Mouse (Mus musculus): Measurements from ENCODE around the gene Ear14. TPM values are rescaled to one million over a fixed set of nuclear protein-coding genes. Genes with fewer than 3 reads are reported as not detected.
"Not testable (repeated sequence)": the region's sequence is repeated elsewhere in the genome, so short reads cannot be mapped to it uniquely, and the experiment has no call there.

The Ear14 gene
- polyA plus RNA-seq, 1 experiment, result not detected

GRCm38 (mm10) chr14:51247736-51248135 is 44.5 kb downstream of the Ear14 start:
- Histone ChIP-seq H3K36me3 (ENCODE audit: control insufficient read depth, insufficient read depth) (no peaks in the 10 kb centered on the region), H3K27me3 (ENCODE audit: control insufficient read depth, insufficient read depth, insufficient read length) (no peaks in the 10 kb centered on the region), H3K79me2 (ENCODE audit: control insufficient read depth, insufficient read depth) (no peaks in the 10 kb centered on the region), H3K79me3 (ENCODE audit: low read depth) (no peaks in the 10 kb centered on the region), H3ac (ENCODE audit: control insufficient read depth, insufficient read length, low read depth) (no peak overlapping the region), H3K4me3 (ENCODE audit: insufficient read depth, poor library complexity, severe bottlenecking) (no peak overlapping the region)
- no peak for TF ChIP-seq USF1 (IDR thresholded peaks at IDR 0.05; ENCODE audit: low read depth)
- TF ChIP-seq CTCF (IDR thresholded peaks at IDR 0.05; ENCODE audit: control insufficient read depth, insufficient read depth, insufficient read length), result no peak
- no peak for TF ChIP-seq MYOD1 (IDR thresholded peaks at IDR 0.05; ENCODE audit: control insufficient read depth, insufficient read length, low read depth)
- TF ChIP-seq MAX (IDR thresholded peaks at IDR 0.05), result no peak
- TF ChIP-seq FOSL1 (IDR thresholded peaks at IDR 0.05; ENCODE audit: insufficient read depth, low read length, poor library complexity, severe bottlenecking), result no peak
- no peak for TF ChIP-seq CEBPB (IDR thresholded peaks at IDR 0.05; ENCODE audit: low read depth)
- no peak for TF ChIP-seq MYOG (IDR thresholded peaks at IDR 0.05; ENCODE audit: control insufficient read depth, extremely low read depth, insufficient read length)

GRCm38 (mm10) chr14:51250348-51250747 is 47.2 kb downstream of the Ear14 start:
- Histone ChIP-seq H3K79me3 (ENCODE audit: low read depth) (no peaks in the 10 kb centered on the region), H3K36me3 (ENCODE audit: control insufficient read depth, insufficient read depth) (no peaks in the 10 kb centered on the region), H3K79me2 (ENCODE audit: control insufficient read depth, insufficient read depth) (no peaks in the 10 kb centered on the region), H3K27me3 (ENCODE audit: control insufficient read depth, insufficient read depth, insufficient read length) (no peaks in the 10 kb centered on the region), H3K4me3 (ENCODE audit: insufficient read depth, poor library complexity, severe bottlenecking) (no peak overlapping the region), H3ac (ENCODE audit: control insufficient read depth, insufficient read length, low read depth) (no peak overlapping the region)
- no peak for TF ChIP-seq CTCF (IDR thresholded peaks at IDR 0.05; ENCODE audit: control insufficient read depth, insufficient read depth, insufficient read length)
- no peak for TF ChIP-seq MAX (IDR thresholded peaks at IDR 0.05)
- no peak for TF ChIP-seq CEBPB (IDR thresholded peaks at IDR 0.05; ENCODE audit: low read depth)
- TF ChIP-seq MYOD1 (IDR thresholded peaks at IDR 0.05; ENCODE audit: control insufficient read depth, insufficient read length, low read depth), result no peak
- TF ChIP-seq USF1 (IDR thresholded peaks at IDR 0.05; ENCODE audit: low read depth), result no peak
- TF ChIP-seq FOSL1 (IDR thresholded peaks at IDR 0.05; ENCODE audit: insufficient read depth, low read length, poor library complexity, severe bottlenecking), result no peak
- TF ChIP-seq MYOG (IDR thresholded peaks at IDR 0.05; ENCODE audit: control insufficient read depth, extremely low read depth, insufficient read length), result no peak

DNA sequence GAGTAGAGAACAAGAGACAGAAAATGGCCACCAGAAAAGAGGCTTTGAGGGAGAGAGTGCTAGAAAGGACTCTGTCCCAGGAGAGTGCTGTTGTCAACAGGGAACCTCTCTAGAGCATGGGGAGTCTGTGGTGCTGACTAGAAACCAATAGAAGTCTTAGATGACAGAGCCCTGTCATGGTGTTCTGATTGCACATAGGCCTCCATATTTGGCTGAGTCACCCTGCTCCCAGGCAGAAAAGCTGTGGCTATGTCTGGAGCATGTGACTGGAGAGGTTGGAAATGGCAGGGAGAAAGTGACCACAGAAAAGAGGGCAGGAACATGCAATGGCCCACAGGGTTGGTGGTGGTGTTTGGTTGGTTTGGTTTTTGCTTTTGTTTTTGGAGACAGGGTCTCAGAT is 49.0 kb downstream of the Ear14 start:
- H3ac ChIP-seq (ENCODE audit: control insufficient read depth, insufficient read length, low read depth); H3K79me3 ChIP-seq (ENCODE audit: low read depth); H3K27me3 ChIP-seq (ENCODE audit: control insufficient read depth, insufficient read depth, insufficient read length); H3K36me3 ChIP-seq (ENCODE audit: control insufficient read depth, insufficient read depth); H3K4me3 ChIP-seq (ENCODE audit: insufficient read depth, poor library complexity, severe bottlenecking); H3K79me2 ChIP-seq (ENCODE audit: control insufficient read depth, insufficient read depth): not testable (repeated sequence)

DNA sequence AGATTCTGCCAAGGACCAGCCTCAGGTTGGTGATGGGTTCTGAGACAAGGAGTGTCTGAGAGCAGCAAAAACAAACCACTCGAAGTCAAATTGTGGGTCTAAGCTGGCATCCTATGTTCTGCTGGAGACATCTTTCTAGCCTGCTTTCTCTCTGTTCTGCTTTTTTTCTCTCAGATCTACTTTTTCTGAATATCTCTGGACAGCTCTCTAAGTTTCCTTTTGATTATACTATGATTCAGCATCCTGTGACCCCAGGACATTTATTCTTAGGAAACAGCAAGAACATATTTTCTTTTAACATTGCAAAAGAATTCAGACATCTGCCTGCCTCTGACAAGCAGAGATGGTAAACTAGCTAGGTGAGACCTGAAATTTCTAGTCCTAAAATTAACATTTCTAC is 50.4 kb downstream of the Ear14 start:
- Histone ChIP-seq H3K36me3 (ENCODE audit: control insufficient read depth, insufficient read depth) (no peaks in the 10 kb centered on the region), H3ac (ENCODE audit: control insufficient read depth, insufficient read length, low read depth) (no peak overlapping the region), H3K4me3 (ENCODE audit: insufficient read depth, poor library complexity, severe bottlenecking) (no peak overlapping the region), H3K79me3 (ENCODE audit: low read depth) (no peaks in the 10 kb centered on the region), H3K27me3 (ENCODE audit: control insufficient read depth, insufficient read depth, insufficient read length) (no peaks in the 10 kb centered on the region), H3K79me2 (ENCODE audit: control insufficient read depth, insufficient read depth) (no peaks in the 10 kb centered on the region)
- TF ChIP-seq CEBPB (IDR thresholded peaks at IDR 0.05; ENCODE audit: low read depth) (no peak), CTCF (IDR thresholded peaks at IDR 0.05; ENCODE audit: control insufficient read depth, insufficient read depth, insufficient read length) (no peak), MYOD1 (IDR thresholded peaks at IDR 0.05; ENCODE audit: control insufficient read depth, insufficient read length, low read depth) (no peak), MAX (IDR thresholded peaks at IDR 0.05) (no peak), FOSL1 (IDR thresholded peaks at IDR 0.05; ENCODE audit: insufficient read depth, low read length, poor library complexity, severe bottlenecking) (no peak), MYOG (IDR thresholded peaks at IDR 0.05; ENCODE audit: control insufficient read depth, extremely low read depth, insufficient read length) (no peak), USF1 (IDR thresholded peaks at IDR 0.05; ENCODE audit: low read depth) (no peak)

Other genes with a start within 250 kb of the Ear14 start
- gene Pnp2, start 247.4 kb upstream of the Ear14 start, polyA plus RNA-seq (2012; fragmentation: generic; extraction: Trizol), result 0.29 TPM
- 0.19 TPM for gene Rnase10, start 195.6 kb upstream of the Ear14 start, polyA plus RNA-seq (2012; fragmentation: generic; extraction: Trizol)
- not detected for gene Rnase9, start 161.5 kb upstream of the Ear14 start, polyA plus RNA-seq (2012; fragmentation: generic; extraction: Trizol)
- gene Rnase11, start 153.2 kb upstream of the Ear14 start, polyA plus RNA-seq (2012; fragmentation: generic; extraction: Trizol), result not detected
- not detected for gene Rnase12, start 145.7 kb upstream of the Ear14 start, polyA plus RNA-seq (2012; fragmentation: generic; extraction: Trizol)
- gene Olfr750, start 129.0 kb upstream of the Ear14 start, polyA plus RNA-seq (2012; fragmentation: generic; extraction: Trizol), result not detected
- gene Rnase4, start 112.3 kb upstream of the Ear14 start, polyA plus RNA-seq (2012; fragmentation: generic; extraction: Trizol), result 14.5 TPM
- gene Ang, start 112.2 kb upstream of the Ear14 start, polyA plus RNA-seq (2012; fragmentation: generic; extraction: Trizol), result 0.92 TPM
- not detected for gene Eddm3b, start 89.0 kb upstream of the Ear14 start, polyA plus RNA-seq (2012; fragmentation: generic; extraction: Trizol)
- gene Rnase6, start 79.5 kb upstream of the Ear14 start, polyA plus RNA-seq (2012; fragmentation: generic; extraction: Trizol), result not detected
- not detected for gene Rnase1, start 56.6 kb upstream of the Ear14 start, polyA plus RNA-seq (2012; fragmentation: generic; extraction: Trizol)
- not detected for gene Rnase2b, start 41.1 kb upstream of the Ear14 start, polyA plus RNA-seq (2012; fragmentation: generic; extraction: Trizol)
- gene Ang2, start 4.2 kb upstream of the Ear14 start, polyA plus RNA-seq (2012; fragmentation: generic; extraction: Trizol), result 1.7 TPM
- not detected for gene Rnase2a, start 52.7 kb downstream of the Ear14 start, polyA plus RNA-seq (2012; fragmentation: generic; extraction: Trizol)
- gene Gm7247, start 158.4 kb downstream of the Ear14 start, polyA plus RNA-seq (2012; fragmentation: generic; extraction: Trizol), result not detected
- gene Vmn2r88, start 207.4 kb downstream of the Ear14 start, polyA plus RNA-seq (2012; fragmentation: generic; extraction: Trizol), result not detected
- not detected for gene Vmn2r89, start 248.5 kb downstream of the Ear14 start, polyA plus RNA-seq (2012; fragmentation: generic; extraction: Trizol)